In the genomic region with DNA sequence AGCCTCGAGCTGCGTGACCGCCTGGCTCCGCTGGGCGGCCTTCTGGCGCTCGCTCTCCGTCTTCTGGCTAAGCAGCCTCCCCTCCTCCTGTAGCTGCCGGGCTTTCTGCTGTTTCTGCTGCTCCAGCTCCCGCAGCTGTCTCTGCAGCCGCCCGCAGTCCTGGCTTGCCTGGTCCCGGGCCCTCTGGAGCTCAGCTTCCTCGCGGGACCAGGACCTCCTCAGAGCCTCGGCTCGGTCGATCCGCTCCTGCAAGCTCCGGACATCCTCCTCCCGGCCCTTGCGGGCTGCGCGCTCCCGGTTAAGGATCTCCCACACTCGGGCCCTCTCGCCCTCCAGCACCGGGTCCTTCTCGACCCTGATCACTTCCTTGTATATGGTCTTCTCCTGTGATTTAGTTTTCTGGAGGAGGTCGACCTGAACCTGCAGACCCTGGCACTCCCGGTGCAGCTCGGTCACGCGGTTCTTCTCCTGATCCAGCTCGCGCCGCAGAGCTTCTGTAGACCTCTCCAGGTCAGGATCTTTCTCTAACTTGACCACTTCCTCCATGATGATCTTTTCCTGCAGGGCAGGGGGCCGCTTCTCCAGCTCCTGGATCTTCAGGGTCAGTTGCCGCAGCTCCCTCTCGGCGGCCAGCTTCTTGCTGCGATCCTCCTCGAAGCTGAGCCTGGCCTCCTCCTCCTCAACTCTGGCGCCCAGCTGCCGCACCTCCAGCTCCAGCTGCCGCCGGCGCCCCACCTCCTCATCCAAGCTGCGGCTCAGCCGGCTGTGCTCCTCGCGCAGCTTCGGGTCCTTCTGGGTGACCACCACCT, we compare ENCODE assay signal across 8 mouse cellular contexts. TPM values are rescaled to one million over a fixed set of nuclear protein-coding genes. Genes with fewer than 3 reads are reported as not detected.
A peak's percentile ranks its signal among the peaks of the same experiment; 100 is the strongest.
DNase-seq lines count a peak whose midpoint lies in the region; ATAC-seq and TF ChIP-seq lines count a peak whose summit lies in the region.

No protein-coding gene starts in this region.

- peaks cover 32% of the 10 kb centered on the region for H3K27me3 ChIP-seq in kidney, embryonic 14.5 days (ENCODE audit: control insufficient read depth, insufficient read depth, low read length)
- peaks cover 57% of the 10 kb centered on the region for H3K27me3 ChIP-seq in heart, embryonic 13.5 days (replicated peaks)
- H3K27me3 ChIP-seq in liver, embryonic 12.5 days (replicated peaks), result peaks cover 61% of the 10 kb centered on the region
- 0 out of 2 replicates have a peak, but pooled peaks cover 6% of the 10 kb centered on the region for H3K27me3 ChIP-seq in stomach, embryonic 14.5 days (ENCODE audit: control insufficient read depth, insufficient read depth, low read length)

- H3K9ac ChIP-seq in kidney, embryonic 14.5 days (ENCODE audit: low read depth, low read length), result peak overlapping the region; percentile 48
- H3K9ac ChIP-seq in heart, embryonic 13.5 days, result peak overlapping the region; percentile 72
- no peak overlapping the region for H3K9ac ChIP-seq in liver, embryonic 12.5 days
- no peak overlapping the region for H3K9ac ChIP-seq in stomach, embryonic 14.5 days (replicated peaks; ENCODE audit: low read depth, low read length)

- WGBS in kidney, embryonic 14.5 days, result 8% methylated on average over 53 of the region's 53 CpGs
- 5% methylated on average over 53 of the region's 53 CpGs for WGBS in heart, embryonic 13.5 days
- WGBS in liver, embryonic 12.5 days (ENCODE audit: insufficient replicate concordance), result 8% methylated on average over 53 of the region's 53 CpGs
- 17% methylated on average over 53 of the region's 53 CpGs for WGBS in stomach, embryonic 14.5 days

- H3K4me2 ChIP-seq in kidney, embryonic 14.5 days (replicated peaks; ENCODE audit: low read depth, low read length), result peak overlapping the region; percentile 60
- peak overlapping the region; percentile 77 for H3K4me2 ChIP-seq in heart, embryonic 13.5 days
- peak overlapping the region; percentile 49 for H3K4me2 ChIP-seq in liver, embryonic 12.5 days
- peak overlapping the region; percentile 56 for H3K4me2 ChIP-seq in stomach, embryonic 14.5 days (replicated peaks; ENCODE audit: low read depth, low read length)

- H3K9me3 ChIP-seq in kidney, embryonic 14.5 days (ENCODE audit: control insufficient read depth, low read length), result peaks cover 7% of the 10 kb centered on the region; the same call in 1 of the 2 replicates
- H3K9me3 ChIP-seq in heart, embryonic 13.5 days, result peaks cover 6% of the 10 kb centered on the region; the same call in 1 of the 2 replicates
- H3K9me3 ChIP-seq in liver, embryonic 12.5 days (replicated peaks), result no peaks in the 10 kb centered on the region
- H3K9me3 ChIP-seq in stomach, embryonic 14.5 days (ENCODE audit: control insufficient read depth, low read depth, low read length), result 0 out of 2 replicates have a peak, but pooled peaks cover 4% of the 10 kb centered on the region

- TF ChIP-seq POLR2A in brain, embryonic 14.5 days (IDR thresholded peaks at IDR 0.05; ENCODE audit: borderline replicate concordance, extremely low read depth, insufficient read depth, insufficient read length, poor library complexity, severe bottlenecking), result no peak

- ATAC-seq in kidney, embryonic 14.5 days (ENCODE audit: low FRiP score, low TSS enrichment), result peak; percentile 17; the same call in 1 of the 2 replicates
- no peak for ATAC-seq in heart, embryonic 13.5 days (ENCODE audit: extremely low read depth, insufficient number of reproducible peaks, low FRiP score, low TSS enrichment)
- ATAC-seq in liver, embryonic 12.5 days, result no peak
- ATAC-seq in stomach, embryonic 14.5 days (ENCODE audit: insufficient number of reproducible peaks, insufficient read depth, low FRiP score, low read depth), result no peak

- TF ChIP-seq CTCF in brain, embryonic 14.5 days (IDR thresholded peaks at IDR 0.05; ENCODE audit: borderline replicate concordance, extremely low read depth, insufficient read depth, insufficient read length), result 0 out of 2 replicates have a peak, but pooled peaks have one; percentile 4

- no peak for DNase-seq in kidney, postnatal 25 days
- DNase-seq in brain, embryonic 14.5 days (ENCODE audit: low read depth), result peak; percentile 32
- DNase-seq in spleen, adult 18-20 months, result no peak
- no peak for DNase-seq in left cerebral cortex, postnatal 36 days (ENCODE audit: low spot score in 2 of 2)

- H3K36me3 ChIP-seq in kidney, embryonic 14.5 days (ENCODE audit: control insufficient read depth, insufficient read depth, low read length), result no peaks in the 10 kb centered on the region
- H3K36me3 ChIP-seq in heart, embryonic 13.5 days, result no peaks in the 10 kb centered on the region
- H3K36me3 ChIP-seq in liver, embryonic 12.5 days, result no peaks in the 10 kb centered on the region
- H3K36me3 ChIP-seq in stomach, embryonic 14.5 days (ENCODE audit: control insufficient read depth, insufficient read depth, low read length), result peaks cover 4% of the 10 kb centered on the region; the same call in 1 of the 2 replicates

- H3K4me1 ChIP-seq in kidney, embryonic 14.5 days (ENCODE audit: control insufficient read depth, insufficient read depth, low read length), result peaks cover 25% of the 10 kb centered on the region; the same call in 1 of the 2 replicates
- H3K4me1 ChIP-seq in heart, embryonic 13.5 days, result peaks cover 40% of the 10 kb centered on the region
- peaks cover 19% of the 10 kb centered on the region for H3K4me1 ChIP-seq in liver, embryonic 12.5 days
- H3K4me1 ChIP-seq in stomach, embryonic 14.5 days (ENCODE audit: control insufficient read depth, insufficient read depth, low read length), result peaks cover 14% of the 10 kb centered on the region

- intact Hi-C loops in left cerebral cortex, postnatal 36 days (cut with DNase I), result no loop called here

- H3K27ac ChIP-seq in kidney, embryonic 14.5 days (ENCODE audit: low read depth, low read length), result no peak overlapping the region
- H3K27ac ChIP-seq in heart, embryonic 13.5 days (replicated peaks), result no peak overlapping the region
- H3K27ac ChIP-seq in liver, embryonic 12.5 days, result no peak overlapping the region
- no peak overlapping the region for H3K27ac ChIP-seq in stomach, embryonic 14.5 days (ENCODE audit: low read length)

- H3K4me3 ChIP-seq in kidney, embryonic 14.5 days (ENCODE audit: low read length), result peak overlapping the region; percentile 37
- H3K4me3 ChIP-seq in heart, embryonic 13.5 days, result peak overlapping the region; percentile 51
- H3K4me3 ChIP-seq in liver, embryonic 12.5 days, result peak overlapping the region; percentile 29; the same call in 1 of the 2 replicates
- H3K4me3 ChIP-seq in stomach, embryonic 14.5 days (ENCODE audit: low read depth, low read length), result peak overlapping the region; percentile 23

RNA-seq across cellular contexts. Expression of a gene that starts 15.7 kb away (rescaled TPM):
- polyA plus RNA-seq in kidney, embryonic 14.5 days (2014; fragmentation: Nextera tagmentation; extraction: Ambion mirVana), result 1.4 and 2.6 TPM in 2 replicates
- polyA plus RNA-seq in brain, embryonic 14.5 days (2012; rRNA removed), result 0.67 and 0.96 TPM in 2 replicates
- 0.42 and 0.48 TPM in 2 replicates for polyA plus RNA-seq in heart, embryonic 13.5 days (2015; fragmentation: Nextera tagmentation; extraction: Ambion mirVana)
- 0.30 and 0.31 TPM in 2 replicates for polyA plus RNA-seq in liver, embryonic 12.5 days (2016; fragmentation: Nextera tagmentation; extraction: Ambion mirVana)
- polyA plus RNA-seq in stomach, embryonic 14.5 days (2014; fragmentation: Nextera tagmentation; extraction: Ambion mirVana), result 5.0 and 6.0 TPM in 2 replicates
- 1 to 10 TPM; 1.2 to 1.3 TPM for total RNA-seq in left cerebral cortex, postnatal 36 days (2021)

RNA-seq across cellular contexts. Expression of a gene that starts 23.3 kb away (rescaled TPM):
- 16.3 and 27.4 TPM in 2 replicates for polyA plus RNA-seq in kidney, embryonic 14.5 days (2014; fragmentation: Nextera tagmentation; extraction: Ambion mirVana)
- 72.1 and 78.9 TPM in 2 replicates for polyA plus RNA-seq in brain, embryonic 14.5 days (2012; rRNA removed)
- polyA plus RNA-seq in heart, embryonic 13.5 days (2015; fragmentation: Nextera tagmentation; extraction: Ambion mirVana), result 29.0 and 31.0 TPM in 2 replicates
- polyA plus RNA-seq in liver, embryonic 12.5 days (2016; fragmentation: Nextera tagmentation; extraction: Ambion mirVana), result 15.3 and 19.7 TPM in 2 replicates
- 29.0 and 29.6 TPM in 2 replicates for polyA plus RNA-seq in stomach, embryonic 14.5 days (2014; fragmentation: Nextera tagmentation; extraction: Ambion mirVana)
- 100 to 1,000 TPM; 115 to 118 TPM for total RNA-seq in left cerebral cortex, postnatal 36 days (2021)

RNA-seq across cellular contexts. Expression of a gene that starts 23.5 kb away (rescaled TPM):
- 74.1 and 76.3 TPM in 2 replicates for polyA plus RNA-seq in kidney, embryonic 14.5 days (2014; fragmentation: Nextera tagmentation; extraction: Ambion mirVana)
- polyA plus RNA-seq in brain, embryonic 14.5 days (2012; rRNA removed), result 55.6 and 64.5 TPM in 2 replicates
- 82.1 and 88.7 TPM in 2 replicates for polyA plus RNA-seq in heart, embryonic 13.5 days (2015; fragmentation: Nextera tagmentation; extraction: Ambion mirVana)
- polyA plus RNA-seq in liver, embryonic 12.5 days (2016; fragmentation: Nextera tagmentation; extraction: Ambion mirVana), result 43.4 and 44.0 TPM in 2 replicates
- 80.9 and 81.3 TPM in 2 replicates for polyA plus RNA-seq in stomach, embryonic 14.5 days (2014; fragmentation: Nextera tagmentation; extraction: Ambion mirVana)
- total RNA-seq in left cerebral cortex, postnatal 36 days (2021), result 10 to 100 TPM; 41.3 to 41.6 TPM

RNA-seq across cellular contexts. Expression of a gene that starts 51.9 kb away (rescaled TPM):
- 60.6 and 85.6 TPM in 2 replicates for polyA plus RNA-seq in kidney, embryonic 14.5 days (2014; fragmentation: Nextera tagmentation; extraction: Ambion mirVana)
- 68.6 and 69.3 TPM in 2 replicates for polyA plus RNA-seq in brain, embryonic 14.5 days (2012; rRNA removed)
- 63.6 and 64.6 TPM in 2 replicates for polyA plus RNA-seq in heart, embryonic 13.5 days (2015; fragmentation: Nextera tagmentation; extraction: Ambion mirVana)
- polyA plus RNA-seq in liver, embryonic 12.5 days (2016; fragmentation: Nextera tagmentation; extraction: Ambion mirVana), result 66.4 and 66.8 TPM in 2 replicates
- 71.8 and 74.2 TPM in 2 replicates for polyA plus RNA-seq in stomach, embryonic 14.5 days (2014; fragmentation: Nextera tagmentation; extraction: Ambion mirVana)
- total RNA-seq in left cerebral cortex, postnatal 36 days (2021), result 10 to 100 TPM; 66.6 to 70.6 TPM

RNA-seq across cellular contexts. Expression of a gene that starts 54.2 kb away (rescaled TPM):
- 19.6 and 36.8 TPM in 2 replicates for polyA plus RNA-seq in kidney, embryonic 14.5 days (2014; fragmentation: Nextera tagmentation; extraction: Ambion mirVana)
- polyA plus RNA-seq in brain, embryonic 14.5 days (2012; rRNA removed), result 144 and 153 TPM in 2 replicates
- polyA plus RNA-seq in heart, embryonic 13.5 days (2015; fragmentation: Nextera tagmentation; extraction: Ambion mirVana), result 22.8 and 24.4 TPM in 2 replicates
- polyA plus RNA-seq in liver, embryonic 12.5 days (2016; fragmentation: Nextera tagmentation; extraction: Ambion mirVana), result 14.3 and 15.0 TPM in 2 replicates
- polyA plus RNA-seq in stomach, embryonic 14.5 days (2014; fragmentation: Nextera tagmentation; extraction: Ambion mirVana), result 29.3 and 30.2 TPM in 2 replicates
- total RNA-seq in left cerebral cortex, postnatal 36 days (2021), result 10 to 100 TPM; 65.5 to 98.0 TPM

Comparison
In these comparisons a context has a peak if more than half of its experiments do, and no peak if none do; other contexts are left out.
1. H3K9ac ChIP-seq: peak in kidney, embryonic 14.5 days (single experiment) and heart, embryonic 13.5 days (single experiment); none in liver, embryonic 12.5 days (single experiment) and stomach, embryonic 14.5 days (single experiment).
2. Peak in every context shown above with its lines, with median percentiles within 50 percentile points of each other: H3K4me2 ChIP-seq and H3K4me3 ChIP-seq.